Mouse (Mus musculus) G1E (cell line): ENCODE measurements around the gene Krtap4-2.

ENCODE experiments used
- CTCF ChIP-seq: IDR thresholded peaks from 2 replicates; pipeline ENCODE4 v1.5.1; 2012; ENCODE audit warnings: low read depth, low read length, inconsistent platforms, mixed read lengths
- GATA1 ChIP-seq: IDR thresholded peaks from 2 replicates; pipeline ENCODE4 v1.6.1; 2012; ENCODE audit warnings: borderline replicate concordance, low read length, inconsistent platforms, mixed read lengths
- POLR2AphosphoS5 ChIP-seq: IDR thresholded peaks from 2 replicates; pipeline ENCODE4 v1.6.1; 2012; ENCODE audit warnings: low read depth, low read length, inconsistent platforms; ENCODE audit not compliant: insufficient replicate concordance
- TAL1 ChIP-seq: conservative IDR thresholded peaks from 2 replicates; pipeline ENCODE4 v1.6.1; 2012; ENCODE audit warnings: low read depth, low read length, inconsistent platforms, mixed read lengths

- TF ChIP-seq CTCF (no peak), GATA1 (no peak), TAL1 (no peak), POLR2AphosphoS5 (no peak)
These were observed 15.3 kb upstream of the Krtap4-2 start, which contains the start of gene Gm11555 for GRCm38 (mm10) chr11:99650136-99650535.
